ENCODE assay signal across 8 mouse cellular contexts in genomic region chr3:69004437-69005337, GRCm38 (mm10). TPM values are rescaled to one million over a fixed set of nuclear protein-coding genes. Genes with fewer than 3 reads are reported as not detected.
DNase-seq lines count a peak whose midpoint lies in the region; ATAC-seq and TF ChIP-seq lines count a peak whose summit lies in the region.

TSS of gene Ift80 (minus strand) at chr3:69004570.
TSS of gene Smc4 (plus strand) at chr3:69004738.

- DNase-seq in G1E (ENCODE audit: low spot score), result peak; percentile 74
- peak; percentile 96 to 97 for DNase-seq in cerebellum, adult 18-20 months
- peak; percentile 95 to 96 for DNase-seq in heart, postnatal 36 days
- peak; percentile 94 to 95 for DNase-seq in layer of hippocampus, adult 2 months (ENCODE audit: low spot score in 2 of 2)
- peak; percentile 99 for DNase-seq in lung, embryonic 14.5 days
- DNase-seq in thymus, adult 2 months, result peak; percentile 96

- peak within 1 kb of the TSS; percentile 98 for H3K4me3 ChIP-seq in G1E (ENCODE audit: low read depth, low read length)
- peak within 1 kb of the TSS; percentile 95 for H3K4me3 ChIP-seq in forebrain, embryonic 16.5 days (replicated peaks; ENCODE audit: low read length)
- H3K4me3 ChIP-seq in layer of hippocampus, adult 2 months, result peak within 1 kb of the TSS; percentile 77
- peak within 1 kb of the TSS; percentile 99 for H3K4me3 ChIP-seq in lung, embryonic 14.5 days (ENCODE audit: low read depth, low read length)
- peak within 1 kb of the TSS; percentile 57 for H3K4me3 ChIP-seq in olfactory bulb, adult 2 months (ENCODE audit: insufficient read depth, low read depth, low read length)
- peak within 1 kb of the TSS; percentile 84 for H3K4me3 ChIP-seq in thymus, adult 2 months (ENCODE audit: control insufficient read depth, insufficient read depth, low read length)

- intact Hi-C loops in heart, postnatal 36 days (cut with DNase I), result loop anchor here (2.0 to 10.0 kb wide), 3 partner anchors 122 to 510 kb away; partner anchors contain the start of genes Kpna4 and Ppm1l

- peak within 1 kb of the TSS; percentile 90 for H3K27ac ChIP-seq in forebrain, embryonic 16.5 days (ENCODE audit: low read length)
- H3K27ac ChIP-seq in layer of hippocampus, adult 2 months, result peak within 1 kb of the TSS; percentile 93
- peak within 1 kb of the TSS; percentile 98 for H3K27ac ChIP-seq in lung, embryonic 14.5 days (ENCODE audit: low read depth)
- peak within 1 kb of the TSS; percentile 71 for H3K27ac ChIP-seq in olfactory bulb, adult 2 months (ENCODE audit: insufficient read depth, low read depth, low read length)
- H3K27ac ChIP-seq in thymus, adult 2 months (ENCODE audit: control insufficient read depth, insufficient read depth, low read length), result peak within 1 kb of the TSS; percentile 96

- no peak for TF ChIP-seq CTCF in G1E (IDR thresholded peaks at IDR 0.05; ENCODE audit: low read depth, low read length)
- no peak for TF ChIP-seq CTCF in layer of hippocampus, adult 2 months (conservative IDR thresholded peaks at IDR 0.05)
- TF ChIP-seq CTCF in lung, embryonic 14.5 days (IDR thresholded peaks at IDR 0.05; ENCODE audit: low read depth), result no peak
- no peak for TF ChIP-seq CTCF in olfactory bulb, adult 2 months (IDR thresholded peaks at IDR 0.05; ENCODE audit: insufficient read depth, low read depth, low read length)
- peak; percentile 14; the same call in 1 of the 2 replicates for TF ChIP-seq CTCF in thymus, adult 2 months (IDR thresholded peaks at IDR 0.05; ENCODE audit: borderline replicate concordance, control insufficient read depth, extremely low read depth, insufficient read depth, low read length, poor library complexity)

- 0 out of 2 replicates have a peak, but pooled peaks cover 2% of the 10 kb centered on the region for H3K9me3 ChIP-seq in G1E (replicated peaks)
- H3K9me3 ChIP-seq in forebrain, embryonic 16.5 days (ENCODE audit: control insufficient read depth, low read length), result no peaks in the 10 kb centered on the region
- H3K9me3 ChIP-seq in lung, embryonic 14.5 days (ENCODE audit: low read depth, low read length), result no peaks in the 10 kb centered on the region

- no peaks in the 10 kb centered on the region for H3K27me3 ChIP-seq in G1E (ENCODE audit: insufficient read depth, low read length)
- H3K27me3 ChIP-seq in forebrain, embryonic 16.5 days (replicated peaks; ENCODE audit: control insufficient read depth, insufficient read depth, low read length), result no peaks in the 10 kb centered on the region
- H3K27me3 ChIP-seq in lung, embryonic 14.5 days (ENCODE audit: insufficient read depth, low read length), result no peaks in the 10 kb centered on the region
- no peaks in the 10 kb centered on the region for H3K27me3 ChIP-seq in thymus, adult 2 months (ENCODE audit: control insufficient read depth, insufficient read depth, low read length)

- H3K4me1 ChIP-seq in G1E (ENCODE audit: insufficient read depth, low read depth, low read length), result peaks cover 4% of the 10 kb centered on the region
- peaks cover 5% of the 10 kb centered on the region for H3K4me1 ChIP-seq in forebrain, embryonic 16.5 days (replicated peaks; ENCODE audit: control insufficient read depth, insufficient read depth, low read length)
- peaks cover 3% of the 10 kb centered on the region; the same call in 1 of the 2 replicates for H3K4me1 ChIP-seq in lung, embryonic 14.5 days (ENCODE audit: insufficient read depth)
- H3K4me1 ChIP-seq in olfactory bulb, adult 2 months (ENCODE audit: control insufficient read depth, insufficient read depth, low read length), result peaks cover 5% of the 10 kb centered on the region; the same call in 1 of the 2 replicates
- peaks cover 3% of the 10 kb centered on the region; the same call in 1 of the 2 replicates for H3K4me1 ChIP-seq in thymus, adult 2 months (replicated peaks; ENCODE audit: control insufficient read depth, insufficient read depth, low read length)

- TF ChIP-seq POLR2A in olfactory bulb, adult 2 months (IDR thresholded peaks at IDR 0.05; ENCODE audit: insufficient read depth, low read depth, low read length), result peak; percentile 34; the same call in 1 of the 2 replicates
- TF ChIP-seq POLR2A in thymus, adult 2 months (IDR thresholded peaks at IDR 0.05; ENCODE audit: control insufficient read depth, extremely low read depth, insufficient read depth, low read length, poor library complexity), result peak; percentile 80; the same call in 1 of the 2 replicates

- H3K4me2 ChIP-seq in forebrain, embryonic 16.5 days (ENCODE audit: low read length), result peak within 1 kb of the TSS; percentile 87
- H3K4me2 ChIP-seq in lung, embryonic 14.5 days, result peak within 1 kb of the TSS; percentile 90

- peaks cover 24% of the 10 kb centered on the region for H3K36me3 ChIP-seq in G1E (replicated peaks)
- no peaks in the 10 kb centered on the region for H3K36me3 ChIP-seq in forebrain, embryonic 16.5 days (ENCODE audit: control insufficient read depth, insufficient read depth)
- peaks cover 10% of the 10 kb centered on the region for H3K36me3 ChIP-seq in lung, embryonic 14.5 days (ENCODE audit: insufficient read depth)
- peaks cover 16% of the 10 kb centered on the region for H3K36me3 ChIP-seq in thymus, adult 2 months (ENCODE audit: control insufficient read depth, insufficient read depth, low read length)

- ATAC-seq in G1E (ENCODE audit: extremely low read depth, insufficient number of reproducible peaks, low FRiP score, poor library complexity, severe bottlenecking), result peak; percentile 90
- peak; percentile 97 for ATAC-seq in forebrain, embryonic 16.5 days
- peak; percentile 93 for ATAC-seq in lung, embryonic 14.5 days (ENCODE audit: insufficient read depth)

- WGBS in forebrain, embryonic 16.5 days, result under 1% methylated on average over 71 of the region's 76 CpGs
- under 1% methylated on average over 75 of the region's 76 CpGs for WGBS in lung, embryonic 14.5 days
- under 1% methylated on average over 63 of the region's 76 CpGs for WGBS in olfactory bulb, adult 2 months
- under 1% methylated on average over 76 of the region's 76 CpGs for WGBS in thymus, adult 2 months

- peak within 1 kb of the TSS; percentile 80 for H3K9ac ChIP-seq in forebrain, embryonic 16.5 days (replicated peaks; ENCODE audit: low read depth, low read length)
- peak within 1 kb of the TSS; percentile 97 for H3K9ac ChIP-seq in lung, embryonic 14.5 days

RNA-seq across cellular contexts. Expression of gene Ift80, which starts in this region (rescaled TPM):
- 21.7 and 66.1 TPM in 2 replicates for total RNA-seq in G1E (2014; fragmentation: Nextera tagmentation)
- 14.8 and 17.6 TPM in 2 replicates for total RNA-seq in G1E (2017)
- 0.32 and 0.56 TPM in 2 replicates for polyA plus RNA-seq in G1E (2012)
- 9.6 and 13.2 TPM in 2 replicates for polyA plus RNA-seq in forebrain, embryonic 16.5 days (2015; fragmentation: Nextera tagmentation; extraction: Ambion mirVana)
- 1 to 10 TPM; 4.8 to 6.0 TPM for total RNA-seq in heart, postnatal 36 days (2021)
- total RNA-seq in layer of hippocampus, adult 2 months (2021), result 10 to 100 TPM; 25.5 to 27.0 TPM
- polyA plus RNA-seq in lung, embryonic 14.5 days (2014; fragmentation: Nextera tagmentation; extraction: Ambion mirVana), result 17.6 and 21.4 TPM in 2 replicates
- polyA plus RNA-seq in olfactory bulb, adult 2 months (2012; ENCODE audit: insufficient read depth, insufficient read length, low replicate concordance, missing spikeins), result not detected in 2 replicates
- polyA plus RNA-seq in thymus, adult 2 months (2012; rRNA removed), result 20.8 and 21.3 TPM in 2 replicates

RNA-seq across cellular contexts. Expression of gene Smc4, which starts in this region (rescaled TPM):
- total RNA-seq in G1E (2014; fragmentation: Nextera tagmentation), result 591 and 614 TPM in 2 replicates
- total RNA-seq in G1E (2017), result 364 and 430 TPM in 2 replicates
- 98.6 and 99.9 TPM in 2 replicates for polyA plus RNA-seq in G1E (2012)
- polyA plus RNA-seq in forebrain, embryonic 16.5 days (2015; fragmentation: Nextera tagmentation; extraction: Ambion mirVana), result 73.0 and 85.9 TPM in 2 replicates
- 10 to 100 TPM; 14.4 to 18.8 TPM for total RNA-seq in heart, postnatal 36 days (2021)
- 1 to 10 TPM; 6.6 to 7.7 TPM for total RNA-seq in layer of hippocampus, adult 2 months (2021)
- 211 and 219 TPM in 2 replicates for polyA plus RNA-seq in lung, embryonic 14.5 days (2014; fragmentation: Nextera tagmentation; extraction: Ambion mirVana)
- polyA plus RNA-seq in olfactory bulb, adult 2 months (2012; ENCODE audit: insufficient read depth, insufficient read length, low replicate concordance, missing spikeins), result 213 and 386 TPM in 2 replicates
- polyA plus RNA-seq in thymus, adult 2 months (2012; rRNA removed), result 40.6 and 69.2 TPM in 2 replicates

Comparison
In these comparisons a context has a peak if more than half of its experiments do, and no peak if none do; other contexts are left out.
1. Peak in every context shown above with its lines: DNase-seq, ATAC-seq, H3K4me3 ChIP-seq and H3K27ac ChIP-seq.
2. RNA of gene Smc4 (total RNA-seq): 364 to 614 TPM in G1E; 14.4 to 18.8 TPM in heart, postnatal 36 days and 6.6 to 7.7 TPM in layer of hippocampus, adult 2 months; every median in the first group is over 10 times any median in the second.